Mouse (Mus musculus) lung, postnatal 25 days (tissue): ENCODE results near the gene Golga5.

Experiments used
- DNase-seq: peaks from one replicate; pipeline ENCODE4 v3.0.0; 2022; ENCODE audit warnings: low spot score

The Golga5 gene

DNA sequence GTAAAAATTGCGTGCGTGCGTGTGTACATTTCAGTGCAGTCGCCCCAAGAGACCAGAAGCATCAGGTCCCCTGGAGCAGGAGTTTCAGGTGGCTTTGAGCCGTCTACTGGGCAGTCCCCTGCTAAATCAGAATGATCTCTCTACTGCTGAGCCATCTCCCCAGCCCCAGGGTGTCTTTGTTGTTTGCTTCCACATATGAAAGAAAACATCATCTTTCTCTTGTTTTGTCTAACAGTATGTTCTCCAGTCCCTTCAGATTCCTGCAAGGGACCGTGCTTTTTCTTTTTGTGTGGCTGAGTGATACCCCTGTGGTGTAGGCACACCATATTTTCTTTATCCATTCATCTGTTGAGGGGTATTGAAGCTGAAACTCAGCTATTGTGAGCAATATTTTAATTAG is 45.8 kb downstream of the Golga5 start:
- no peak for DNase-seq

DNA sequence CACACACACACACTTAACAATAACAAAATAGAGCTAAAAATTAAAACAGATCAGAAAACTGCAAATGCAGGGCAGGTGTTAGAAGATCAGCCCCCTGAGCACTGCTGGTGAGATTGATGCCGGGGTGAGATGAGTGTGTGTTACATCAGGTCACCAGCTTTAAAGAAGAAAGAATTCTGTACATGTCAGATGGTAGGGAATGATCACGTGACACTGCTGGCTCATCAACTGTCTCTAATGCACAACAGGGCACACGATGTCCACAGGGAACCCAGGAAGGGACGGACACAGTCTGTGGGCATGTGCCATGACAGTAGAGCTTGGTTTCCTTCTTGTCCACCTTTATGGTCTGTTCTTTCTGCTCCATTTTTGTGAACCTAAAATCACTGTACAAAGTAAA is 47.2 kb downstream of the Golga5 start:
- no peak for DNase-seq

DNA sequence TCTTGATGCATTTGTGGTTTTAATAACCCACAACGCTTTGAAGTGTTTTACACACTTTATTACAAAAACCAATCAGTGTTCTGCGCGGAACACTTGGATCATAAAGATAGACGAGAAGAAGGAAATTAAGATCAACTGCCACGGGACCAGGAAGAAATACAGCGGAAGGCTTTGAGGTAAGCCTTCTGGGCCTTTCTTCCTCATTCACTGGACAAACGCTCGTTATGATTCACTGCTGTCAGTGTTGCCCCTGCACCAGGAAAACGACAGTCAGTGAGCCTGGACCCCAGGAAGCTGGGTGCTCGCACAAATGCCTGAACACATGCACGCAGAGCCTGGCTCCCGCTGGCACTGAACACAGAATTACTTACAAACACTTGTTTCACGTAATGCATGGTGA is 48.7 kb downstream of the Golga5 start:
- DNase-seq, result no peak

DNA sequence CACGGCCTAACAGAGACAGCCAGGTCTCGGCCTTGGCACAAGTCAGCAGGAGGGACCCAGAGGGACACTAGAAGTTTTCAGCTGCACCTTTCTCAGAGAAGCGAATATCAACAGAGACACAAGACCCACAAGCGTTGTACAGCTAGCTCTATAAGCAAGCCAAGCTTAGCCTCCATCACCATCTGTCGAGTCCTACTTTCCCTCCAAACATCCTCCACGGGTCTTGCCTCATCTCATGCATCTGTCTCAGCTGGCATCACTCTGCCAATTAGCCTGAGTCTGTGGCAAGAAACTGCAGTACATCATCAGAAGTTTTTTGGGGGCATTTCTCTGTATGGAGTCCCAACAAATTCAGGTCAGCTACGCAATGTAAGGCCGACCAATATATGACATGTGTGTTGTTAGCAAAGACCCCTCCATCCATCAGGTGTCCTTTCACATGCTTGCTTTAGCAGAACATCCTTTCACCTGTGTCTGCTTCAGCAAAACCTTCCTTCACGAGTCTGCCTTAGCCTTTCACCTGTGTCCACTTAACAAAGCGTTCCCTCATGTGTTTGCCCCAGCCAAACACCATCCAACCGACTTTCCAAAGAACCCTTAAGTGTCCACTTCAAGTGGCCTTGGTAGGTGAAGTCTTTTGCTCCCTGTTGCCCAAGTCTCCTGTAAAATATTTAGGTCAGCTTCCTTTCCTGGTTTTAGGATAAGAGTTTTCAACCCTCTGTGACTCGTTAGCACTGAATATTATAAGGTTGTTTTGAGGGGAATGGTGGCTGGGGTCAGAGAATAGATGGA is 51.2 kb downstream of the Golga5 start:
- DNase-seq, result peak; percentile 79

DNA sequence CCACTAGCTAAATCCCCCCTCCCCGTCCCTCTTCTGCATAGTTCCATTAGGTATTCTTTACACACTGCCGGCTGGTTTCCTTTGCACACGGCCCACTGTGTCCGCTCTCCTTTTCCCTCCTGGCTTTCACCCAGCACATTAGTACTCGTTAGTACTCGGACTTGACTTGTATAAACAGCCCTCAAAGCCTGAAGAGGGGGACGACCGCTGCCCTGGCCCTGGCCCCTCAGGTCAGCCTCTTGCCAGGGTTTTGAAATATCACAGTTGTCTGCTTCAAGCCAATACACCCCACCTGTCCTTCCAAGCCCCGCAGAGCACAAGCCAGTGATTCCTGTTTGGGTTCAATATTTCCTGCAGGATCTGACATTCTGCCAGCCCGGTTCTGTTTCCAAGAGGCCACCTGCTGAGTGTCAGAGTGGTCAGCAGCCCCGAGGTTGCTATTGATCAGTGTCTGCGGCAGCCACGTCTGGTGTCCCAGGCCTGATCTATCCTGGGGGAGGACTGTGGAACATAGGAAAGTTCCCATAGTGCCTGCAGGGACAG is 52.9 kb downstream of the Golga5 start:
- DNase-seq, result peak; percentile 70

DNA sequence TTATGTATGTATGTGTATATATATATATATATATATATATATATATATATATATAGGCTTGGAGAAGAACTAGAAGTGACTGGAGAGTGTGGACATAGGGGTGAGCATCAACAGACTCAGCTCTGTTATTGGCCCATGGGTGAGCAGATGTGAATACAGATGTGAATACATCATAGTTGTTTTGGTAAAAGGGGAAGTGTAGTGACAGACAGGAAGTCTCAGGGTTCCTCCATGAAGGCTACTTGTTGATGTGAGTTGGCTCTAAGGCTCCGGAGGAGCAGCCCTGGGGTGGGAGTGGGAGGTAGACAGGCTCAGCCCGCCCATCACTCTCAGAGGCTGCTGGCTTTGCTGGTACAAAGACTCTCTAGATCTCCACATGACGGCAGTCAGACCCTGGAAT is 55.3 kb downstream of the Golga5 start:
- no peak for DNase-seq

DNA sequence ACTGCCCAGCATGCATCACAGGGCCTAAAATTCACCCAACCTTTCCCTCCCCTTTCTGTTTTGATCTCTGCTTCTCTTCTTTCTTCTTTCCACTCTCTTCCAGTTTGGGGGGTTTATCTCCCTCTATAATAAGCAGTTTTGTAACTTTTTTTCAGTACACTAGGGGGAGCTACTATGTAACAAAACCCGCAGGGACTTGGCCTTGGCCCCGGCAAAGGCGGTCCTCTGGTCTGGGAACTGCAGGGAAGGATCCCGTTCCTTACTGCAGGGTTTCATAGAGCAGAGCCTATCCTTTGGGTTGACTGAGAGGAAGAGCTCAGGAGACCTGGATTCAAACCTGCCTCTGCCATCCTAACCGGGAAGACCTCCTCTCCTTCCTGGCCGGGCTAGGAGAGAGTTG is 55.8 kb downstream of the Golga5 start:
- DNase-seq, result peak; percentile 40

DNA sequence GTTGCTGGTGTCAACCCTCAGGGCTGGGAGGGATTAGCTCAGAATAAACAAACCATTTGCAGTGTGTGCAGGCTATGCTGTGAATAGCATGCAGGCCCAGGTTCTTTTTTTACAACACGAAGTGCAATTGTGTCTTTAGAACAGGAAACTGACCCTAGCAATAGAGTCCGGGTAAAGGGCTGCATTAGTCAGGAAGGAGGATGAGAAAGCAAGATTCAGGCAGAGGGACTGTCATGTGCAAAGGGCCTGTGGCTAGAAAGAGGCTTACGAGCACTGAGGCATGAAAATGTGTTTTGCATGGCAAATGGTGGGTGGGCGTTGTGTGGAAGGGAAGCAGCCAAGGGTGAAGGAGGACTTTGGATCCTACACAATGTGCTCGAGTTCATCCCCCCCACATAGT is 59.1 kb downstream of the Golga5 start:
- DNase-seq, result no peak

DNA sequence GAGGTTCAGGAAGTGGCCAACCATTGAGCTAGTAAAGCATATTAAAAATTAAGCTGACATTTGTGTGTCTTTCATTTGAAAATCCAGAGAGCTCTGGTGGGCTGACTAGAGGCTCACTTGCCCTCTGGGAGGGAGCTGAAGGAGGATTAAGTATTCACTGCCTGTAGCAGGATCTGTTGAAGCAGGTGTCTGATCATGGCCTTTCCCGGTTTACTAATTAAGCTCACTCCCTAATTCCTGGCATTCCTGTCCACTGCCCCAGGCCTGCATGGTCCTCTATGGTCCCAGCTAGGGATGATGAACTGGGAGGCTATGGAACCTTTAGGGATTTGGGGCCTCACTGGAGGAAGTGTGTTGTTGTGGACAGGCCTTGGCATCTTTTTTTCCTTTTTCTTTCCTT is 66.9 kb downstream of the Golga5 start:
- no peak for DNase-seq

DNA sequence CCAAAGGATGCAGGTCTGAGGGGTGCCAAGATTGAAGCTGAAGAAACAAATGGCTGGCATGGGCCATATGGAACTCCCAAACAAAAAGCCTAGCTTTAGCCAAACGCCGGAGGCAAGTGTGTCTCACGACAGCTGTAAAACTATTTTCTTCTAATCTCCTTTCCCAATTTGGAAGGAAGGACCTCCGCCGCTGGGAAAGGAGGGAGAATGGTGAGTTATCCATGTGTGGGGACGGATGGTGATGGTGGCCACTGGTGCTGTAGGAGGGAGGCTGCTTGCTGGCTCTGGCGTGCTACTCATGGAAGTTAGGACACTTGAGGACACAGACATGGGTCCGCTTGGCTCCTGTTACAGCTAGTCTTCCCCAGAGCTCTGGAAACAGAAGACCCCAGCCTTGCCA is 71.3 kb downstream of the Golga5 start:
- no peak for DNase-seq

DNA sequence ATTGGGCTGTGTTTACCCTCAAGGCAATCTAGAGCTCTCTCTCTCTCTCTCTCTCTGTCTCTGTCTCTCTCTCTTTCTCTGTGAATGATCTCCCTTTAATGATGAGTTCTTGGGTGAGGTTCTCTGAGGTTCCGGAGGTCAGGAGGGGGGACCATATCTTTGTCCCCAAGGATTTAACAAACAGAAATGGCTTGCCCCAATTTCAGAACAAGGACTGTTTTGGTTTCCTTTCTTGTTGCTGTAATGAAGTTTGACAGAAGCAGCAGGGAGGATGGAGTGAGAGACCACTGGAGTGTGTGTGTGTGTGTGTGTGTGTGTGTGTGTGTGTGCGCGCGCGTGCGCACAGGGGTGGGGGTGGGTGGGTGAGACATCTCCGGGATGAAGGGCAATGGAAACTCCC is 72.2 kb downstream of the Golga5 start:
- no peak for DNase-seq

DNA sequence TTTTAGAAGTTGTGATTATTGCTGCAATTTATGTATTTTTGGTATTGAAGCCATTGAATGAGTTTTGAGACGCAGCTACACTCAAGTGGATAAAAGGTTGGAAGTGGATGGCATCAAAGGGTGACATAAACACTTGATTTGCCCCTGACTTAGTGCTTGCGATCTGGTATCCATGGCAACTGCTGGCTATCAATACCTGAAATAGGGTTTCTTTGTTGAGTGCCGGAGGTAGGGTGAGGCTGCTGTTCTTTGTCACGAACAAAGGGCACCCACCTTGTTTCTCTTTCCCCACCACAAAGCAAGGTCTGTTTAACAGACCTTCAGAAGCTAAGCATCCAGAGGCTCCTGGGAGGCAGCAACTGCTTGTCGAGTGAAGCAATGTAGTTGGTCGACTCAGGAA is 76.2 kb downstream of the Golga5 start:
- DNase-seq, result no peak
